Comparison of ENCODE assay signal across 15 mouse cellular contexts in the genomic region with DNA sequence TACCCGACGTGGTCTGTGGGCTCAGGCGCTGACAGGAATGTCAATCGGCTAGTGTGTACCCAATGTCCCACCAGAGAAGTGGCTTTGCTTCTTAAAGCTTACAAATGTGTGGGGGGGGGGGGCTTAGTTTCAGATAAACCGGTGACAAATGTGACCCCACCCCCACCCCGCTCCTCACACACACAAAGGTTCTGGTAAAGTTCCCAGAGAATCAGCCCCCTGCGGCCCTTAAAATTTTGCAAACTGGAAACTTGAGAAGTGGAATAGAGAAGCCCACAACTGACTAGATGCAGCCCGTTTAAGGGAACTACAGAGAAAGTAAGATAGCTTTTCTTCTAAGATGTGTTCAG. TPM values are rescaled to one million over a fixed set of nuclear protein-coding genes. Genes with fewer than 3 reads are reported as not detected.
DNase-seq lines count a peak whose midpoint lies in the region; ATAC-seq and TF ChIP-seq lines count a peak whose summit lies in the region.
"Had no signal": no experiment of that assay in that cellular context is flagged by ENCODE, and none has a peak within 500 bp of the region (broad histone marks: within the 10 kb centered on the region; RNA-seq: fewer than 3 reads in every experiment).

No protein-coding gene starts in this region.

- no peak for TF ChIP-seq POLR2A in thymus, adult 2 months (IDR thresholded peaks at IDR 0.05; ENCODE audit: control insufficient read depth, extremely low read depth, insufficient read depth, low read length, poor library complexity)

- 11% methylated on average over 8 of the region's 8 CpGs for WGBS in lung, embryonic 14.5 days
- WGBS in forebrain, embryonic 15.5 days = 8% methylated on average over 8 of the region's 8 CpGs
- WGBS in midbrain, embryonic 10.5 days = 2% methylated on average over 8 of the region's 8 CpGs
- 21% methylated on average over 8 of the region's 8 CpGs for WGBS in neural tube, embryonic 15.5 days
- 7% methylated on average over 8 of the region's 8 CpGs for WGBS in thymus, adult 2 months

- H3K36me3 ChIP-seq in lung, embryonic 14.5 days (ENCODE audit: insufficient read depth) = no peaks in the 10 kb centered on the region
- H3K36me3 ChIP-seq in forebrain, embryonic 15.5 days = no peaks in the 10 kb centered on the region
- peaks cover 51% of the 10 kb centered on the region for H3K36me3 ChIP-seq in midbrain, embryonic 10.5 days
- no peaks in the 10 kb centered on the region for H3K36me3 ChIP-seq in neural tube, embryonic 15.5 days
- H3K36me3 ChIP-seq in thymus, adult 2 months (ENCODE audit: control insufficient read depth, insufficient read depth, low read length) = no peaks in the 10 kb centered on the region
- H3K36me3 ChIP-seq: heart, embryonic 10.5 days had no signal

- DNase-seq in lung, embryonic 14.5 days = no peak
- DNase-seq in lung, postnatal 36 days = no peak
- DNase-seq in midbrain, embryonic 10.5 days (ENCODE audit: low spot score) = no peak
- no peak for DNase-seq in thymus, adult 2 months
- no peak for DNase-seq in frontal cortex, postnatal 10 days (ENCODE audit: low spot score in 2 of 2)
- DNase-seq: cerebellum, adult 18-20 months had no signal

- TF ChIP-seq CTCF in lung, embryonic 14.5 days (IDR thresholded peaks at IDR 0.05; ENCODE audit: low read depth) = no peak
- no peak for TF ChIP-seq CTCF in thymus, adult 2 months (IDR thresholded peaks at IDR 0.05; ENCODE audit: borderline replicate concordance, control insufficient read depth, extremely low read depth, insufficient read depth, low read length, poor library complexity)

- no peak overlapping the region for H3K9ac ChIP-seq in lung, embryonic 14.5 days
- peak overlapping the region; percentile 57 for H3K9ac ChIP-seq in forebrain, embryonic 15.5 days (replicated peaks)
- no peak overlapping the region for H3K9ac ChIP-seq in neural tube, embryonic 15.5 days (replicated peaks)

- no peak overlapping the region for H3K27ac ChIP-seq in lung, embryonic 14.5 days (ENCODE audit: low read depth)
- peak overlapping the region; percentile 89 for H3K27ac ChIP-seq in forebrain, embryonic 15.5 days (replicated peaks)
- peak overlapping the region; percentile 96 for H3K27ac ChIP-seq in midbrain, embryonic 10.5 days (replicated peaks)
- H3K27ac ChIP-seq in neural tube, embryonic 15.5 days (replicated peaks) = no peak overlapping the region
- no peak overlapping the region for H3K27ac ChIP-seq in thymus, adult 2 months (ENCODE audit: control insufficient read depth, insufficient read depth, low read length)
- H3K27ac ChIP-seq: heart, embryonic 10.5 days had no signal

- H3K4me3 ChIP-seq in lung, embryonic 14.5 days (ENCODE audit: low read depth, low read length) = no peak overlapping the region
- H3K4me3 ChIP-seq in forebrain, embryonic 15.5 days = peak overlapping the region; percentile 42
- H3K4me3 ChIP-seq in midbrain, embryonic 10.5 days = peak overlapping the region; percentile 99
- no peak overlapping the region for H3K4me3 ChIP-seq in neural tube, embryonic 15.5 days (replicated peaks)
- H3K4me3 ChIP-seq in thymus, adult 2 months (ENCODE audit: control insufficient read depth, insufficient read depth, low read length) = no peak overlapping the region
- H3K4me3 ChIP-seq: heart, embryonic 10.5 days had no signal

- no peaks in the 10 kb centered on the region for H3K4me1 ChIP-seq in lung, embryonic 14.5 days (ENCODE audit: insufficient read depth)
- peaks cover 73% of the 10 kb centered on the region for H3K4me1 ChIP-seq in forebrain, embryonic 15.5 days
- peaks cover 90% of the 10 kb centered on the region for H3K4me1 ChIP-seq in midbrain, embryonic 10.5 days
- peaks cover 62% of the 10 kb centered on the region for H3K4me1 ChIP-seq in neural tube, embryonic 15.5 days
- H3K4me1 ChIP-seq in thymus, adult 2 months (replicated peaks; ENCODE audit: control insufficient read depth, insufficient read depth, low read length) = no peaks in the 10 kb centered on the region

- no peak overlapping the region for H3K4me2 ChIP-seq in lung, embryonic 14.5 days
- peak overlapping the region; percentile 60 for H3K4me2 ChIP-seq in forebrain, embryonic 15.5 days (replicated peaks)
- peak overlapping the region; percentile 36 for H3K4me2 ChIP-seq in neural tube, embryonic 15.5 days
- H3K4me2 ChIP-seq: liver, embryonic 11.5 days had no signal

- no peaks in the 10 kb centered on the region for H3K9me3 ChIP-seq in lung, embryonic 14.5 days (ENCODE audit: low read depth, low read length)
- H3K9me3 ChIP-seq in forebrain, embryonic 15.5 days = no peaks in the 10 kb centered on the region
- no peaks in the 10 kb centered on the region for H3K9me3 ChIP-seq in midbrain, embryonic 10.5 days (replicated peaks)
- H3K9me3 ChIP-seq in neural tube, embryonic 15.5 days (replicated peaks) = no peaks in the 10 kb centered on the region
- H3K9me3 ChIP-seq: heart, embryonic 10.5 days had no signal

- 0 out of 2 replicates have a peak, but pooled peaks have one; percentile 35 for ATAC-seq in lung, embryonic 14.5 days (ENCODE audit: insufficient read depth)
- no peak for ATAC-seq in forebrain, embryonic 15.5 days (replicated peaks)
- no peak for ATAC-seq in neural tube, embryonic 15.5 days (ENCODE audit: low FRiP score)
- no peak for ATAC-seq in megakaryocyte progenitor cell, adult 5-6 weeks (replicated peaks; ENCODE audit: poor library complexity)
- ATAC-seq: lung, postnatal 0 days had no signal

- H3K27me3 ChIP-seq in lung, embryonic 14.5 days (ENCODE audit: insufficient read depth, low read length) = peaks cover 97% of the 10 kb centered on the region
- no peaks in the 10 kb centered on the region for H3K27me3 ChIP-seq in forebrain, embryonic 15.5 days
- H3K27me3 ChIP-seq in midbrain, embryonic 10.5 days (ENCODE audit: low read depth, poor library complexity, severe bottlenecking) = peaks cover 82% of the 10 kb centered on the region
- H3K27me3 ChIP-seq in neural tube, embryonic 15.5 days (replicated peaks) = peaks cover 14% of the 10 kb centered on the region; the same call in 1 of the 2 replicates
- peaks cover 18% of the 10 kb centered on the region; the same call in 1 of the 2 replicates for H3K27me3 ChIP-seq in thymus, adult 2 months (ENCODE audit: control insufficient read depth, insufficient read depth, low read length)

RNA-seq across cellular contexts. Expression of a gene that starts 10.2 kb away (rescaled TPM):
- polyA plus RNA-seq in lung, embryonic 14.5 days (2014; fragmentation: Nextera tagmentation; extraction: Ambion mirVana) = 0.34 and 0.49 TPM in 2 replicates
- 49.1 and 52.0 TPM in 2 replicates for polyA plus RNA-seq in forebrain, embryonic 15.5 days (2015; fragmentation: Nextera tagmentation; extraction: Ambion mirVana)
- polyA plus RNA-seq in midbrain, embryonic 10.5 days (2016; fragmentation: Nextera tagmentation; extraction: Ambion mirVana) = 18.2 and 22.2 TPM in 2 replicates
- polyA plus RNA-seq in neural tube, embryonic 15.5 days (2015; fragmentation: Nextera tagmentation; extraction: Ambion mirVana) = 6.9 and 9.5 TPM in 2 replicates
- total RNA-seq in megakaryocyte progenitor cell, adult 5-6 weeks (2015) = not detected in 2 replicates
- total RNA-seq in megakaryocyte progenitor cell, adult 5-6 weeks (2017) = not detected in 2 replicates
- polyA plus RNA-seq in thymus, adult 2 months (2012; rRNA removed) = 0.06 and 0.09 TPM in 2 replicates
- total RNA-seq: monocyte, adult 5-6 weeks had no signal
- polyA plus RNA-seq: small intestine, adult 2 months; stomach, embryonic 16.5 days had no signal

Comparison
In these comparisons a context has a peak if more than half of its experiments do, and no peak if none do; other contexts are left out.
1. H3K27ac ChIP-seq: peak in forebrain, embryonic 15.5 days (single experiment) and midbrain, embryonic 10.5 days (single experiment); none in lung, embryonic 14.5 days (single experiment), neural tube, embryonic 15.5 days (single experiment) and thymus, adult 2 months (single experiment).
2. H3K4me3 ChIP-seq: peak in forebrain, embryonic 15.5 days (single experiment) and midbrain, embryonic 10.5 days (single experiment); none in lung, embryonic 14.5 days (single experiment), neural tube, embryonic 15.5 days (single experiment) and thymus, adult 2 months (single experiment).